Mouse (Mus musculus): ENCODE results near the gene Erbin. TPM values are rescaled to one million over a fixed set of nuclear protein-coding genes. Genes with fewer than 3 reads are reported as not detected.
A peak's percentile ranks its signal among the peaks of the same experiment; 100 is the strongest.

The Erbin gene
- polyA plus RNA-seq (2015; fragmentation: Nextera tagmentation; extraction: Ambion mirVana): 28.4 and 31.1 TPM in 2 replicates

DNA sequence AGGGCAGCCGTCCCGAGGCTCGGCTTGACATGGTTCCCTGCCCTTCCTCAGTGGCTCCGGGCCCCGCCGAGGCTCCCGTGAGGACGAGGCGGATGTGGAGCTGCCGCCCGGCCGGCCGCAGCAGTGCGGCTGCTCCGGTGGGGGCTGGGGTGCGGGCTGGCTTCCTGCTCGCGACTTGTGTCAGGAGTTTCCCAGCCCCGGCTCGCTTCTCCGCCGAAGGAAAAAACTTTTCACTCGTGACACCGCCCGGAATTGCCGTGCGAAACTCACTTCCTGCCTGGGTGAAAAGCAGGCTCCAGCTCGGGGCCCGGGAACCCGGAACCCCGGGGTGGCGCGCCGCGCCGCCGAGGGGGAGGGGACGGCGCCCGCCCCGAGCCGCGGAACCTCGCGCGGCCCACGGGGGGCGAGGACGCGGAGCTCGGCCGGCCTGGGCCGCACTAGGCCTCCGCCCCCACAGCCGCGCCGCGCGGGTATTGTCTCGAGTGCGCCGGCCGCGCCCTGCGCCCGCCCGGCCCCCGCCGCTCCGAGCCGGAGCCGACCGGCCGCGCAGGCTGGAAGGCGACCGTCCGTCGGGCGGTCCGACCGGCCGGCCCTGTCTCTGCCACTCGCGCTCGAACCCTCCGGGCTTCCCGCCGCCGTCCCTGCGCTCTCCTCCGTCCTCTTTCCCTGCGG is at the start of gene Erbin:
Gene Erbin, minus strand, starts transcription at position 254 of the 672 bp plus-strand sequence.
- ATAC-seq: peak; percentile 81
- no peak for TF ChIP-seq CTCF (IDR thresholded peaks at IDR 0.05; ENCODE audit: low read depth)
- H3K4me1 ChIP-seq (replicated peaks; ENCODE audit: control insufficient read depth, insufficient read depth, low read length): no peaks in the 10 kb centered on the region; the same call in 1 of the 2 replicates
- H3K9ac ChIP-seq (ENCODE audit: low read depth, low read length): peak within 1 kb of the TSS; percentile 100
- H3K9me3 ChIP-seq (ENCODE audit: control insufficient read depth): no peaks in the 10 kb centered on the region
- no peaks in the 10 kb centered on the region for H3K36me3 ChIP-seq (ENCODE audit: control insufficient read depth, insufficient read depth)
- H3K4me3 ChIP-seq (ENCODE audit: low read depth, low read length): peak within 1 kb of the TSS; percentile 95
- peak within 1 kb of the TSS; percentile 100 for H3K27ac ChIP-seq (ENCODE audit: low read depth, low read length)
- under 1% methylated on average over 76 of the region's 93 CpGs for WGBS
- peak within 1 kb of the TSS; percentile 73 for H3K4me2 ChIP-seq (replicated peaks; ENCODE audit: low read depth)
- H3K27me3 ChIP-seq (replicated peaks; ENCODE audit: control insufficient read depth, insufficient read depth, low read length): no peaks in the 10 kb centered on the region

DNA sequence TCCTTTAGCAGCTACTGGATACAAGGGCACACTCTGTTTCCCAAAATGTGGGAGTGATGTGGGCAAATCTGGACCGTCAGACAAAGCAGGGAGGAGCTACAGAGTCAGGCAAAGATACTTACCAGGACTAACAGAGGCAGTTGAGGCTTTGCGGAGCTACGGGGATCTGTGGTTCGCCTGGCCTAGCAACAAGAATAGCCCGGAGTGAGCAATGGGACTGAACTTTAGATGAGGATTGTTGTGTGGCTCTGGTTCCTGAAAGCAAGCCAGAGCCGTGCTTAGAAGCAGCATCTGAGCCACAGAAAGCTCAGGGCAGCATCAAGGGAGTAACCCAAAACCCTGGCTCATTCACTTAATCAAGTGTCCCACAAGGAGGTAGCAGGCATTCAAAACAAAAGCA is 49.6 kb upstream of the Erbin start:
- Histone ChIP-seq H3K4me2 (replicated peaks; ENCODE audit: low read depth) (no peak overlapping the region), H3K27me3 (replicated peaks; ENCODE audit: control insufficient read depth, insufficient read depth, low read length) (no peaks in the 10 kb centered on the region), H3K36me3 (ENCODE audit: control insufficient read depth, insufficient read depth) (no peaks in the 10 kb centered on the region), H3K9ac (ENCODE audit: low read depth, low read length) (no peak overlapping the region), H3K4me1 (replicated peaks; ENCODE audit: control insufficient read depth, insufficient read depth, low read length) (no peaks in the 10 kb centered on the region; the same call in none of the 2 replicates), H3K27ac (ENCODE audit: low read depth, low read length) (no peak overlapping the region), H3K9me3 (ENCODE audit: control insufficient read depth) (no peaks in the 10 kb centered on the region), H3K4me3 (ENCODE audit: low read depth, low read length) (no peak overlapping the region)
- no peak for ATAC-seq
- 76% methylated on average over 6 of the region's 6 CpGs for WGBS
- no peak for TF ChIP-seq CTCF (IDR thresholded peaks at IDR 0.05; ENCODE audit: low read depth)

DNA sequence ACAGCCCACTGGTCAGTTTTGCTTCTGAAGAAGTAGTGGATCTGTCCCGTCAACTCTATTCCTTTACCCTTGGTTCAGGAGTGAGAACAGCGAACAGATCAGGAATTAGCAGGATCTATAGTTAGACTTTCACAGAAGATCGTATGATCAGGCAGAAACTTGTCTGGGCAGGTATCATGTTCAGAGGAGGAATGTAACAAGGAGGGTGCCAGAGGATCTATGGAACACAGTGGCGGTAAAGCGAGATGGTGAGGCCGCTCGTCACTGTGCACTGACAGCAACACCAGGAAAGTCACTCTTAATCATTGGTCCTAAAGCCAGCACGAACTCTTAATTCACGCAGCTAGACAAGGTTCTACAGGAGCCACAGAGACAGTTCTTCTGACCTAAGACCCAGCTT is 47.7 kb upstream of the Erbin start:
- 91% methylated on average over 9 of the region's 9 CpGs for WGBS
- ATAC-seq: no peak
- no peak for TF ChIP-seq CTCF (IDR thresholded peaks at IDR 0.05; ENCODE audit: low read depth)

DNA sequence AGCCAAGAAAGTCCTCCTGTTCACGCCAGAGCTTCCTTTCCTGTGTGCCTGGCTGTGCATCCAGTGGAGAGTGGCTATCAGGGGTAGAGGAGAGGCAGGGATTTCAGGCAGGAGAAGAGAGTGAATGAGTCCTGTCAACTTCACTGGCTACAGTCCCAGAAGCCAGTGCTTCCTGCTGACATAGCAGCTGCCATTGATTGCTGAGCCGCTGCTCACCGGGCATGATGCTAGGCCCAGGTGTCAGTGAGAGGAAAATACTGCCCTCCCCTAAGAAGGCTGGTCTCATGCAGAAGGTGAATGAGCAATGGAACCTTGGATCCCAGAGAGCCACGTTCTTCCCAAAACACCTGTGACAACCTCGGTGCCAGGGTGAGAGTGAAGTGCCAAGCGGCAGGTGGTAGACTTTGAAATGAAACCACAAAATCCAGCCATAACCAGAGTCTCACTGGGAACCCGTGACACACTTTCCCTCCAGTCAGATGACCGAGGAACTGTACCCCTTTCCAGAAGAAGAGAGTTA is 46.4 kb upstream of the Erbin start:
- no peak overlapping the region for H3K4me2 ChIP-seq (replicated peaks; ENCODE audit: low read depth)
- no peak for TF ChIP-seq CTCF (IDR thresholded peaks at IDR 0.05; ENCODE audit: low read depth)
- WGBS: 85% methylated on average over 8 of the region's 8 CpGs
- ATAC-seq: no peak
- H3K9ac ChIP-seq (ENCODE audit: low read depth, low read length): no peak overlapping the region
- no peak overlapping the region for H3K4me3 ChIP-seq (ENCODE audit: low read depth, low read length)
- no peak overlapping the region for H3K27ac ChIP-seq (ENCODE audit: low read depth, low read length)
- no peaks in the 10 kb centered on the region; the same call in 1 of the 2 replicates for H3K4me1 ChIP-seq (replicated peaks; ENCODE audit: control insufficient read depth, insufficient read depth, low read length)
- H3K9me3 ChIP-seq (ENCODE audit: control insufficient read depth): no peaks in the 10 kb centered on the region
- H3K27me3 ChIP-seq (replicated peaks; ENCODE audit: control insufficient read depth, insufficient read depth, low read length): no peaks in the 10 kb centered on the region
- H3K36me3 ChIP-seq (ENCODE audit: control insufficient read depth, insufficient read depth): no peaks in the 10 kb centered on the region

More for the DNA sequence above, 47.7 kb upstream of the Erbin start:
- H3K9me3 ChIP-seq (ENCODE audit: control insufficient read depth): no peaks in the 10 kb centered on the region
- H3K4me2 ChIP-seq (replicated peaks; ENCODE audit: low read depth): no peak overlapping the region
- no peak overlapping the region for H3K9ac ChIP-seq (ENCODE audit: low read depth, low read length)
- no peaks in the 10 kb centered on the region for H3K27me3 ChIP-seq (replicated peaks; ENCODE audit: control insufficient read depth, insufficient read depth, low read length)
- no peaks in the 10 kb centered on the region; the same call in 1 of the 2 replicates for H3K4me1 ChIP-seq (replicated peaks; ENCODE audit: control insufficient read depth, insufficient read depth, low read length)
- H3K4me3 ChIP-seq (ENCODE audit: low read depth, low read length): no peak overlapping the region
- H3K36me3 ChIP-seq (ENCODE audit: control insufficient read depth, insufficient read depth): no peaks in the 10 kb centered on the region
- no peak overlapping the region for H3K27ac ChIP-seq (ENCODE audit: low read depth, low read length)

DNA sequence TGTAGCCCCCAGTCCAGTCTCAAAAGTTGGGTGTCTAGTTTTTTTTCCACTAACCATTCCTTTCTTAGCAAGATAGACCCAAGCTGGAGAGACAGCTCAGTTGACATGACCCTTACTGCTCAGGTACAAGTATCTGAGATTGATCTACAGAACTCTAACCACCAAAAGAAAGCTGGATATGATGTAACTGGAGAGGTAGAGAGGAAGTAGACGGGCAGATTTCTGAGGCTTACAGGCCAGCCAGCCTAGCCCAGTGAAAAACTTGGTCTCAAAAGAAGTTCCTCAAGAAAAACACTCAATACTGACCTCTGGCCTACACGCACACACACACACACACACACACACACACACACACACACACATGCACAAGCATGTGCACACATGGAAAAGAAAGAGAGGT is 44.9 kb upstream of the Erbin start:
- TF ChIP-seq CTCF (IDR thresholded peaks at IDR 0.05; ENCODE audit: low read depth): no peak
- no peak overlapping the region for H3K4me2 ChIP-seq (replicated peaks; ENCODE audit: low read depth)
- H3K36me3 ChIP-seq (ENCODE audit: control insufficient read depth, insufficient read depth): no peaks in the 10 kb centered on the region
- no peak overlapping the region for H3K4me3 ChIP-seq (ENCODE audit: low read depth, low read length)
- ATAC-seq: no peak
- H3K4me1 ChIP-seq (replicated peaks; ENCODE audit: control insufficient read depth, insufficient read depth, low read length): no peaks in the 10 kb centered on the region; the same call in 1 of the 2 replicates
- H3K9ac ChIP-seq (ENCODE audit: low read depth, low read length): no peak overlapping the region
- no peaks in the 10 kb centered on the region for H3K9me3 ChIP-seq (ENCODE audit: control insufficient read depth)
- no peaks in the 10 kb centered on the region for H3K27me3 ChIP-seq (replicated peaks; ENCODE audit: control insufficient read depth, insufficient read depth, low read length)
- no peak overlapping the region for H3K27ac ChIP-seq (ENCODE audit: low read depth, low read length)
- 94% methylated on average over 2 of the region's 2 CpGs for WGBS

DNA sequence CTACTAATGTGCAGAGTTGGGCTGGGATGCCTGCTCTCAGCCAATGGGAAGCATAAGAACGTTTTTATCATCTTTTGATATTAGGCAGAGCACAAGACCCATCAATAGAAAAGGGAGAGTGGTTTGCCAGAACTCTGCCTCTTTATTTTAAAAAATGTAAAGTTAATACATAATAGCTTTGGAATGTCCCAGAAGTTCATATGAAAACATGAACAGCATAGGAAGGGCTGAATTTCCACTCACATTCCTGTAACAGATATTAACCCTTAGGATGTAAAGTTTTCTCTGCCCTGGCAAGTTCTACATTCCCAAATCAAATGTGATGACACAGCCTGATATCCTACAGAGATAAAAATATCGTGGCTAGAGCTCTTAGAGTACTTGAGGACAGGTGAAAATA is 42.8 kb upstream of the Erbin start:
- Histone ChIP-seq H3K4me2 (replicated peaks; ENCODE audit: low read depth) (no peak overlapping the region), H3K9me3 (ENCODE audit: control insufficient read depth) (no peaks in the 10 kb centered on the region), H3K36me3 (ENCODE audit: control insufficient read depth, insufficient read depth) (no peaks in the 10 kb centered on the region), H3K4me3 (ENCODE audit: low read depth, low read length) (no peak overlapping the region), H3K27me3 (replicated peaks; ENCODE audit: control insufficient read depth, insufficient read depth, low read length) (no peaks in the 10 kb centered on the region), H3K27ac (ENCODE audit: low read depth, low read length) (no peak overlapping the region), H3K4me1 (replicated peaks; ENCODE audit: control insufficient read depth, insufficient read depth, low read length) (no peaks in the 10 kb centered on the region), H3K9ac (ENCODE audit: low read depth, low read length) (no peak overlapping the region)
- ATAC-seq: no peak
- TF ChIP-seq CTCF (IDR thresholded peaks at IDR 0.05; ENCODE audit: low read depth): no peak
- WGBS: 53% methylated on average over 2 of the region's 2 CpGs
